Mouse (Mus musculus) thymus, postnatal 14 days (tissue): ENCODE measurements at regions not wholly inside any gene's neighbourhood (a gene's known extent, or its start where the extent isn't known, plus 50 kb on each side); places are given as distances from the start of the nearest gene placed in this dataset.
A peak's percentile ranks its signal among the peaks of the same experiment; 100 is the strongest.
"Not testable (repeated sequence)": the region's sequence is repeated elsewhere in the genome, so short reads cannot be mapped to it uniquely, and the experiment has no call there.

Experiments
- DNase-seq: peaks from one replicate; pipeline ENCODE4 v3.0.0; 2021

DNA sequence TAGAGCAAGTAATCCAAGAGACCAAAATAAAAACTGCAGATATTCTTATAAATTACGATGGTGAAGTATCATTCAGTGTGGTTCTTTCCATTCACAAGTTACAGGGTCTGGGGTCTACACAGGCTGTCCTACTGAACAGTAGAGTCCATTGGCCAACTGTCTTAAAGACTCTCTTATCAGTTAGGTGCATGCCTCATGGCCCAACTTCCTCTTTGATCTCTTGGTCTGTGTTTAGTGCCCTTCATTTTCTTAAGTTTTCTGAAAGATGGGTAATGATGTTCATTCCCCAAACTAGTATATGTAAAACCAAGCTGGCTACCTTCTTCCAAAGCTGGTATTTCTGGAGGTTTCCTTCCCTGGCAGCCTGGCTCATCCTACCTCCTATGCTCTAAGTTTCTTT, 268.7 kb upstream of the Ift57 start:
- DNase-seq = no peak

DNA sequence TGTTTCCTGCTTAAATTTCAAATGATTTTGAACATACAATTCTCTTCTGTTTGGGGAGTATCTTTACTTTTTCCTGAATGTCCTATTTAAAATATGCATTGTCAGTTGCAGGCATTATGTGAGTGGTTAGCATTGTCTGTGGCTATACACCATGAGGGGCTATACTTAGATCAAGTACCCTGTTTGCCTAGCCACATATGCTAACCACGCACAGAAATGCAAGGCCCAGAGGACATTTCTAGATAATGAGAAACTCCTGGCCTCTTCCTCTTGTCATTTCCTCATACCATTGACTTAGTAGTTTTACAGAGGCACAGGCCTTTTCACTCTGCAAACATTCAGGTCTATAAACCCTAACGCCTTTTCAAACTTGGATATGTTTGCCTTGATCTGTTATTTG, 267.1 kb upstream of the Ift57 start:
- no peak for DNase-seq

DNA sequence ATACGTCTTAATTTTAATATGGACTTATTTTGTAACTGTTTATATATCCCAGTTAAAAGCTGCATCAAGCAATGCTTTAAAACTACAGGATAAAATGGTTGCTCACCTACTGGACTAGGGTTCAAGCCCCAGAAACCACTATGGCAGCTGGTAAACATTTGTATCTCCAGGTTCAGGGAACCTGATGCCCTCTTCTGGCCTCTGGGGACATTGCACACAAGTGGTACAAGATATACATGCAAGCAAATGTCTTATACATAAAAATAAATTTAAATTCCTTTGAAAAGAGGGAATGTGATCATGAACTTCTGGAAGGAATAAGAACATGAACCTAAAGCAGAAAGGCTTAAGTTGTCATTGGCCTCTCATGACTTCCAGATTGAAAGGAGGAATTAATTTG, 257.8 kb upstream of the Ift57 start:
- peak; percentile 12 for DNase-seq

DNA sequence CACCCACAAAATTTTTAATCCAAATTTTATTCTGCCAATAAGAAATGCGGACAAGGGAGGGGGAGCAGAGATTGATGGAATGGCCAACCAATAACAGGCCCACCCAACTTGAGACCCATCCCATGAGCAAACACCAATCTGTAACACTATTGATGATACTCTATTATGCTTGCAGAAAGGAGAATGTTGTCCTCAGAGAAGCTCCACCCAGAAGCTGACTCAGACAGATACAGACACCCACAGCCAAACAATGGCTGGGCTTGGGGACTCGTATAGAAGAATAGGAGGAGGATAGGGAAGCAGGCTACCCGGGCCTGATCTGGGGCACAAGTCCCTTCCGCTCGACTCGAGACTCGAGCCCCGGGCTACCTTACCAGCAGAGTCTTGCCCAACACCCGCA, 251.7 kb upstream of the Ift57 start:
- DNase-seq = not testable (repeated sequence)

DNA sequence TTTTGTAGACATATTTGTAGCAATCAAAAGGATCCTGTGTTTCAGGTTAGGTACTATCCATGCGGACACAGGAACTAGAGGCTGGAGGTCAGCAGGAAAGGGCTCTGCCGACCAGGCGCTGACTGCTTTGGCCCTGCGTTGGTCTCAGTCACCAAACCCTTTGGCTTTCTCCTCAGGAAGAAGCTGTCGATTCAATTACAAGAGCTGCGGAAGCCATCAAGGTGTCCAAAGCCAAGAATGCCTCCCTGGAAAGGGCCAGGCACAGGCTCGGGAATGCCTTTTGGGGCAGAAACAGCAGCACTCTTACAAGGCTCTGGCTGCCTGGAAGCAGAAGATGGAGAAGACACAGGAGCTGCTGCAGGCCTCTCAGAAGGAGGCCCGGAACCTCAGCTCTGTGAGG, 205.2 kb upstream of the Ift57 start:
- no peak for DNase-seq

DNA sequence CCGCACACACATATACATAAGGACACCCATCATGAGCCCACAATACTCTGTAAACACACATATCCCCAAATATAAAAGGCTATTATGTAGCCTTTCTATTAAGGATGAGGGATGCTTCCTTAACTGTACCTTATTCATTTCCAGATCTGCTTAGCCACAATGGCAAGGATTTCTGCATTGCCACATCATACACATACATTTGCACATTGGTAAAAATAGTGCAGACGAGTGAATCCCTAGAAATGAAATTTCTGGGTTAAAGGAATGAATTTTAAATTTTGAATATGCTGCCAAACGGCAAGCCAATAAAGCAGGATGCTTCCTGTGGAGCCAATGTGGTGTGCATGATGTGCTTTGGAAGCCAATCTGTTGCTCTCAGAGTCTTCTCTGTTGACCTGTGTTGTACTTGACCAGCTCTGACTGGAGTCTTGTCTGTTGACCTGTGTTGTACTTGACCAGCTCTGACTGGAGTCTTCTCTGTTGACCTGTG, 201.5 kb upstream of the Ift57 start:
- DNase-seq = no peak

DNA sequence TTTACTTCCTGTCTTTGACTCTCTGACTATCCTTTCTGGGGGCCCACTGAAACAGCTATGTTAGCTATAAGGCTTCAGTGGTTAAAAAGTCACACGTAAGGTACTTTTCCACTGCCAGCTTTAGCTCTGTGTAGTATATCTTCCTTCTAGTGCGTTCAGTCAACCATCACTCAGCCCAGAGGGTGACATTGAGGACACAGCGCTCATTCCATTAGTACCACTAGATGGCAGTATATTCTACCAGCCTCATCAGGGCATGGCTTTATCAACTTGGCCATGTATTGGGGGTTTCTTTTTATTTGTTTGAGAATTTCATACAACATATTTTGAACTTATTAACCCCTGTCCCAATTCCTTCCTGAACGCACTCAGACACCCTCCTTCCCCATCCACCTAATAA, 198.2 kb upstream of the Ift57 start:
- DNase-seq = peak; percentile 34

DNA sequence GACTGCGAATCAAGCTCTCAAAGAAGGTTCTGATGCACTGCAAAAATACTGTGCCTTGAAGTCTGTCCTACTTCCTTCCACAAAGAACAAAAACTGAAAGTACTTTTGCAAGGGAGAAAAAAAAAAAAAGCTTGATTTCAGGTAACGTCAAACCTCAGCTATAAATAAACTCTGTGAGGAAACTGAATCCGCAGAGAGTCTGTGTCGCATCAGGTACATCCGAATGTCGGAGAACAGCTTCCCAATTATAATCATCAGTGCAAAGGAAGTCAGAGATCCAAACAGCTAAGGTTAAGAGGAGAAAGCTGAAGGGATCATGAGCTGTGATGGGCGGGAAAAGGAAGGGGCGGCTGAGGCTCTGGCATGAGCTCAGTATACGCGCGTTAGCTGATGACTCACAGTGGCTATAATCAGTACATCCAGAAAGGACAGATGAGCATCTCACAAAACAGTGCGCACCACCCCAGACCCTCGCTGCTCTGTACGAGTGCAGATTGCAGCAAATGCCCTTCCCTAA, 195.1 kb upstream of the Ift57 start:
- DNase-seq = peak; percentile 11

DNA sequence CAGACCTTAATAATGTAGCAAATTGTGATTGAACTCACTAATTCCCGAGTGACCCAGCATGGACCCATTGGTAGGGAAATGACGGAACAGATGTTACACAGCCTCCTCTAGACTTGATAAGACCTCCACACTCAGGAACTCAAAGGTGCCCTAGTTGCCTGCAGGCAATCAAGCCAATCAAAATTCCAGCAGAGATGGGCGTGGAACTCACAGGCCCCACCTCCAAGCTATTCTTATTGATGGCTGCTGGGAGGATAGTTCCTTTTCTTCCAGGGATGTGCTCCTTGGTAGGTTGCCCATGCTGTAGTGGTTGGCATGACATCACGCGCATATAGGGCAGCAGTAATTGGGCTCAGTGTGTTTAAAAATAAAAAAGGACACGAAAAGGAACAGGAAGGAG, 194.4 kb upstream of the Ift57 start:
- no peak for DNase-seq

DNA sequence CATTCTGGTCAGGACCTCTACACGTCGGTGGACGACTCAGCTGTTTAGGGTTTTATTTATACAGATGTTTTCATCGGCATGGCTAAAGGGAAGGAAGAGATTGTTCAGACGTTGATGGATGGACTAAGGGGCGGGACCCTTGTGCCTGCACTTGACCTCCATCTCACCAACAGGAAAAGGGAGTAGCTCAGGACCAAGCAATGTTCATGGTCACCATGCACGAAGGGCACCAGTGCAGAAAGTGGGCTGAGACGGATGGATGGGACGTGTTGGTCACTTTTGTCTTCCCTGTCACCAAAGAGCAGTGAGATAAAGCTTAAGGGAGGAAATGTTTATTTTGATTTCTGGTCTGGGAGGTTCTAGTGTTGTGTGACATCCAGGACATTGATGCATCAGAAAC, 193.8 kb upstream of the Ift57 start:
- no peak for DNase-seq

DNA sequence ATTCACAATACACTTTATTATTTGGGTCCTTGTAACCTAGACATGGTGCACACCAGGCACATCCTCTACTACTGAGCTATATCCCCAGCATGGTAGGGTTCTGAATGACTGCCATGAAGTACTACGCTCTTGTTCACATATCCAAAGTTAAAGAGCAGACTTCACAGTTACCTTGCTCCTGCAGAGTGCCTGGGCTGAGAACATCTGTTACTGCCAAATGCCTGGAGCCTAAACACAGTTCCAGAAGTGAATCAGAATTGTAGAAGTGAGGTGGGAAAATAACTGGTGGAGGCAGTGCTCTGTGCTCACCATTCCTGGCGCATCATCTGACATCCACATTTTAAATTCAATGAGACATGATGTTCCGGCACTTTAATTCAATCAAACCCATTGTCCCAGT, 180.2 kb upstream of the Ift57 start:
- no peak for DNase-seq

DNA sequence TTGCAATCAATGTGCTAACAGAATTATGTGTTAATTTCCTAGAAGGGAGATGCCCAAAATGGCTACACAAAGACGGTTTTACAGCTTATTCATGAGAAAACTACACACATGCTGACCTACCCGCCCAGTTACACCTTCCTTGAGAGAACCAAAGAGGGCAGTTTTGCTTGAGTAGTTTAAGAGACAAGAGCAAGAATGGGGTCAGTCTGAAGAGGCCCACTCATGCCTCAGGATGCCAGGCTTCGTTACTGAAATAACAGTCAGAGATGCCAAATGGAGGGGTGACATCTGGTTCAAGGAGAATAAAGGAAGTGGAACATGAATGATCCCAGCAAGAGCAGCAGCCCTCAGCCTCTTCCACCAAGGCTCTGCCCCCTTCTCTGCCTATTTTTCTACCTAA, 178.6 kb upstream of the Ift57 start:
- no peak for DNase-seq

DNA sequence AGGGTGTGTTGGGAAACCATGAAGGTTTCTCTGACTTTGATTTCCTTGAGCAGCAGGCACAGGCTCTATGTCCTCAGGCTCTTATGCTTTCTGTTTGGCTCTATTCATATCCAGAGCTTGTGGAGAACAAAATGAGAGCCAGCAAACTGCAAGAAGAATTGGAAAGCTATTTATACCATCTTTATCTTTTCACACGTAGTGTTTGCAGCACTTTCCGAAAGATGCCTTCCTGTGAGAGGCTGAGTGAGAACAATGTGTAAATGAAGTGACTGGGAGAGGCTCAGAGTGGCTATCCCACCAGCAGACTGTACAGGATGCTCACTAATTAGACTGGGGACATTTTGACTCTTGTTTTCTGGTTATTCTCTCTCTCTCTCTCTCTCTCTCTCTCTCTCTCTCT, 177.3 kb upstream of the Ift57 start:
- DNase-seq = no peak

DNA sequence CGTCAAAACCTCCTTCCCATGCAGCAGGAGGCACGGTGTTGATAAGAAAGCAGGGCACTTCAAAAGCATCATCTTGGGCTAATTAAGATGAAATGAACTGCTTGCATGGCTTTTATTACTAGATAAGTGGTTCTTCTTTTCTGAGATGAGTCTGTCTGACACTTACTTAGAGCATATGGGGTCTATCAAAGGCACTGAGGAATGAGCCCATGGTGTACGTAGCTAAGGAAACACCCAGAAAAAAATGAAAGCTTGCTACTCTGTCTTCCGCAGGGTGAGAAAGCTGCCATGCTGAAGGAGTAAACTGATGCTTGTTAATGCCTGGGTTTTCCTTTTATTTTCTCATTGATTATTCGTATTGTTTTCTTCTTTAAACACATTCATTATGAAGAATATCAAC, 176.5 kb upstream of the Ift57 start:
- no peak for DNase-seq

DNA sequence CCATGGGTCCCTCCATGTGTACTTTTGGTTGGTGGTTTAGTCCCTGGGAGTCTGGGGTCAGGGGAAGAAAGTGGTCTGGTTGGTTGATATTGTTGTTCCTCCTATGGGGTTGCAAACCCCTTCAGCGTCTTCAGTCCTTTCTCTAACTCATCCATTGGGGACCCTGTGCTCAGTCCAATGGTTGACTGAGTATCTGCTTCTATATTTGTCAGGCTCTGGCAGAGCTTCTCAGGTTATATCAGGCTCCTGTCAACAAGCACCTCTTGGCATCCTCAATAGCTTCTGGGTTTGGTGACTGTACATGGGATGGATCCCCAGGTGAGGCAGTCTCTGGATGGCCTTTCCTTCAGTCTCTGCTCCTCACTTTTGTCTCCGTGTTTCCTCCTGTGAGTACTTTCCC, 170.4 kb upstream of the Ift57 start:
- not testable (repeated sequence) for DNase-seq

DNA sequence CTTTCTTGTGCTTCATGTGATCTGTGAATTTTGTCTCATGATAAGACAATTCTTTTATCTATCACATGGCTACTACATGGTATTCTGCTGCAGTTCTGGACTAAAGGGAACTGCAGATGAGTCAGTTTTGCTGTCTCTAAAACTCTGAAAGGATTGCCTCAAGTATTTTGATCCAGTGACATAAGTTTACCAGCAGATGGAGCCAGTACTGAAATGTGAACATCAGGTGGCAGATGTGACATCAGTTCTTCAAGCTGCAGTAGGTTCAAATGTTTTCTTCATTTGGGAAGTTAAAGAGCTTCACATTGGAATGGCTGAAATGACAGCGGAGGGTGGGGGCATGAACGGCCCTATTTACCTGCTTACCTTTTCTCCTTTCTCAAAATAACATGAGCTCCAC, 170.0 kb upstream of the Ift57 start:
- peak; percentile 15 for DNase-seq

DNA sequence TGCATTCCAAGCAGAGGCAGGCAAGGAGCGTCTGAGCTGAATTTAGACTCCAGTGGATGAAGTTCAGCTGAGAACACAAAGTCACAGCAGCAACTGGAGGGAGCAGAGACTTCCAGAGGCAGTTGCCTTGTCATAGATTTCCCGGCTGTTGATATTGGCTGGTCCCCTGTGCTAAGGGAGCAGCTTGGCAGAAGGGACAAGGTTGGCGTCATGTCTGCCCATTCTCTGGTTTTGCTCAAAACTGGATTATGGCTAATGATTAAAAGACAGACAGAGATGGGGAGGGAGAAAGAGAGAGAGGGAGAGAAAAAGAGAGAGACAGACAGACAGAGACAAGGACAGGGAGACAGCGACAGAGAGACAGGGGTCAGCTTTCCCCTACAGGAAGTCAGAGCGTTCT, 169.0 kb upstream of the Ift57 start:
- no peak for DNase-seq

DNA sequence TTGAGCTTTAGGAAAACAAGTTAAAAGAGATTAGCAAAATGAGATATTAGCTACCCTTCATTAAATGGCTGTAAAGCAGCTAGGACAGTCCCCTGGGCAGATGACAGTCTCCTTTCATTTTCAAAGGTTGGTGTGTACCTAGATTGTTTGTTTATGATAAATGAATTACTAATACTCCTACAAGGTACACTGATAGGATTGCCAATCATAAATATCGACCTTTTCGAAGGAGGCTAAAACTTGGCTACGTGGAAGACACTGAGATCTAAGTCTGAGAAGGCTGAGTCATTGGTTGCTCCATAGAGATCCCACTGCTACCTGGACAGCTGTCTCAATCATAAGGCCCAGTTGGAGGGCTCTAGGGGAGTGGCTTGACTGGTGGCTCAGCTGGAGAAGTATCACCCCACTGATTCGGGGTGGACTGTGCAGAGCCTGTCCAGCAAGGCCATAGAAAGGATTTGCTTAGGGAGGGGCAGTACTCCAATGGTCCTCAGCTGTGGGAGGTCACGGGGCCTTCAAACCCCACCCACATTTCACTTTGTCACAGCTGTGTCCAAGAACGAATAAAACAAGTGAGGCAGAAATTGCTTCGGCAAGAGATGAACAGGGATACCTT, 166.9 kb upstream of the Ift57 start:
- no peak for DNase-seq

DNA sequence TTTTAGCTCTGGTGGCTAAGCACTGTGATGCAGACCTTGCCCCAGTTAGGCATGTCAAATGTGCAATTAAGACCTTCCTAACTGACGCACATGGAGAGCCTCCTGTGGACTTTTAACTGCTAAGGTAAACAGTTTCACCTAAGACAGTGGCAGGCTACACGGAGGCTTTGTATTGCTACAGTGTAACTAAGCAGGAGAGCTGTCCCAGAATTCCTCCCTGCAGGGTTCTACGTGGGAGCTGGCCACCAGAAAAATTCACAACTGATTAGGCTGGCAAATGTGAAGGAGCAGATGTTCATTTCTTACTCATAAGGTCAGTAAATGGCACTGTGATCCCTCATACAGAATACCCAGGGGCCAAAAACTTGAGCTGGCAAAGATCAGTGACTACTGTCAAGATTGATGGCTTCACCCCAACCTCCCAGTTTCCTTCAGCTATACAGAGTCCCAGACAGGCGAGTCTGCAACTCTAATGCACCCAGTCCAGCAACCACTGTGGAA, 165.5 kb upstream of the Ift57 start:
- no peak for DNase-seq

DNA sequence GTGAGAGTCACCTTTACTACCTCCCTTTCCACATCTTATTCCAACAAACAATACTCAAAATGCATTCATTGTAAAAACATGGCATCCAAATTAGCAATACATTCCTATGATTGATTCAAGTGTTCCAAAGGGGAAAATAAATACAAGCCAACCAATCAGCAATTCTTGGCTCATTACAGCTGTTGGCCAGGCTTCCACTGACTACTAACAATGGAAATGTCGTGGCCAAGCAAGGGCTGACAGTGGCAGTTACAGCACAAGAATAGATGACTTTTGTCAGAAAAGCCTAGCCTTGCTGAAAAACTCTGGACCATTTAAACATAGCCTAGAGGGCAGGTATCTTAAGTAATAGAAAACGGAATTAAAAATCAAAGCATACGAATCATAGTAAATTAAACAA, 148.8 kb upstream of the Ift57 start:
- no peak for DNase-seq

DNA sequence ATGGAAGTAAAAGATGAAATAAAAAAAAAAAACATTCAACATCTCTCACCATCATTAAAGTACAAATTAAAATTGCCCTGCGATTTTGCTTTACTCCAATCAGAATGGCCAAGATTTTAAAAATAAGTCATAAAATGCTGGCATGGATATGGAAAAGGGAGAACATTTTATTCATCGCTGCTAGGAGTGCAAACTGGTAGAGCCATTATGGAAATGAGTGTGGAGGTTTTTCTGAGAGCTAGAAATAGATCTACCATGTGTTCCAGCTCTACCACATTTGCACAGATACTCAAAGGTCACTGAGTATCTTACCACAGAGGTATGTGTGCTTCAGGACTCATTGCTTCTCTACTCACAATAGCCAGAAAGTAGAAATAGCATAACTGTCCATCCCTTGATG, 129.0 kb upstream of the Ift57 start:
- no peak for DNase-seq

DNA sequence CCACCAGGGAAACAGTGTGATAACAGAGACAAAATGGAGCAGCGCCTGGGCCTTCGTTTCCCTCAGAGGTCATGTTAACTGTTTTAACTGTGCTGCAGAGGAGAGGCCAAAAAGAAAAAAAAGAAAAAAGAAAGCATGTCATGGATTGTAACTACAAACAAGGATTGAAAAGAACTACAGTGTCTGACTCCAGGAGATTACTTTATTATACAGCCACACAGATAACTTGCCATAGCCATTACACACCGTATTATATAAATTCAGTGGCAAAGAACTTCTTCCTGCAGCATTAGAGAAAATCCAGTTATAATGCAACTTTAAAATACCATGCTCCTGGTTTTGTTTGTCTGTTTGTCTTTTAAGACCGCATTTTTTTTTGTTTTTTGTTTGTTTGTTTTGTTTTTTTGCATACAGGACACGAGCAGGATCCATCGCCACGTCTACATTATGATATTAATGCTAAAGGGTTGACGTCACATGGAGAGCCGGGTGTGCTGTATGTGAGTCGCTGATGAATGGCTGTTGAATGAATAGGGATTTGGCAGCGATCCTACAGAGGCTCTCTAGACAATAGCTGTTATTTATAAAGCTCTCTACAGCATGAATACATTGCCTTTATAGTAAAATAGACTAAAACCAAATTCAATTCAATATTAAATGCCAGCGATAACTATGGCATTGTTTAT, 126.4 kb upstream of the Ift57 start:
- DNase-seq = no peak

DNA sequence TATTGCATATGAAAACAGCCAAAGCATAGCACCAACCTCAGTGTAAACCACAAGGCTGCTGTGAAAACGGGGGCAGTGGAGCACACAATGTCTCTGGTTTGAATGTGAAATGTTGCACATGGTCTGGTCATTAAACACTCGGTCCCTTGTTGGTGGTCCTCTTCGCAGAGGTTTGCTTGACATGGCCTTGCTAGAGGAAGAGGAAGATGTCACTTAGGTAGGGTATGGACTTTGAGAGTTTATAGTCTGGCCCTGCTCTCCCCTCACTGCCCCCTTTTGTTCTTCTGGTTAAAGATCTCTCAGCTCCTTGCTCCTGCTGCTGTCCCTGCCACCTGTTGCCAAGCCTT, 125.9 kb upstream of the Ift57 start:
- no peak for DNase-seq

DNA sequence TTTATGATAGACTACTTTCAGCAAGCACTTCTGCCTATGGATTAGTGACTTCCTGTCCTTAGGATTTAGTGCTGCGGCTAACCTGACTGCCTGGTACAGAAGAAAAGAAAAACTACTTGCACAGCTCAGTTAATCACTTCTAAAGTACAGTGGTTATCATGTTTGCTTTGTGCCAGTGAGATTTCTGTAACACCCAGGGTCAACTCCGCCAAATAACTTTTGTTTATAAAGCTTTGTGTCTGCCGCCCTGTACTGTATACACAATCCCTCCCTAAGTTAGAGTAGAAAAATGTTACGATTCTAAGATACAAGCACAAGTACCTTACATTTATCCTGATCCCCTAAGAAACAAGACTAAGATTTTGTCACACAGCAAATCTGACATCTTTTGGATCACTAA, 120.1 kb upstream of the Ift57 start:
- DNase-seq = no peak

DNA sequence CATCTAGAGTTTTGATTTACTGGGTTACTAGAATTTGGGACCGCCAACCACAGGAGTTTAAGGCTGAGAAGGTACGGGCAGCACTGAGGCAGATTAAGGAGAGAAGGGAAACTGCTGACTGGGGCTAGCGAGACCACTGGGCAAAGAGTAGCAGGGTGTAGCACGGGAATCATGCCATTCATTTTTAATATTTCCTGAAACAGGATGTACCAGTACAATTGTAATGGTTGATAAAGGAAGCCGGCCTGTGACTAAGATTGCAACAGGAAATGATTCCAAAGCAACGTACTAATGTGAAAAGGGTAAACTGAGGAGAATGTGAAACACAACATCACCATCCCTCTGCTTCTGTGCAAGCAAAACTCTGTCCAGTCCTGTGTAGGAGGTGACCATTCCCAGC, 118.3 kb upstream of the Ift57 start:
- DNase-seq = no peak
